Mouse (Mus musculus) frontal cortex, adult (tissue): Measurements from ENCODE around the gene Bglap3.
"Not testable (repeated sequence)": the region's sequence is repeated elsewhere in the genome, so short reads cannot be mapped to it uniquely, and the experiment has no call there.

Experiments
- ATAC-seq: cut with Nextera tagmentation; 2 replicates; pipeline ENCODE4 v1.9.2; 2017; ENCODE audit warnings: mild to moderate bottlenecking, moderate library complexity, mixed read lengths; ENCODE audit not compliant: low TSS enrichment

Bglap3 gene

DNA sequence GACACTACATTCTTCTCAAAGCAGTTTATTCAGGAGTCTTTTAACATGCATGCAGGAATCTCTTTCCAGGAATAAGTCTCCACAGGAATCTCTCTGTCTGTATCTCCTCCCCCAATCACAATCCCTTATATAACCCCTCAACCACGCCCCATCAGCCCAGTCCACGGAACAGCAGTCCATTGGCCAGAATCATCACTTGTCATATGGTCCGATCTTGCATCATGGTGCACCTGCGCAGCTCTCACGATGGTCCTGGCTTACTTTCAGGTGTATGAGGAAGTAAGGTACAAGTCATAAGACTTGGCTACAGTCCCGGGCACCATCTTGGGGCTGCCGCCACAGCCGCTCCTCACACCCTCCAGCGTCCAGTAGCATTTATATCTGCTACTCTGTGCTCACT, at the start of gene Bglap3:
Gene Bglap3, minus strand, starts transcription at position 101 of the 400 bp plus-strand sequence.
- ATAC-seq = not testable (repeated sequence)

DNA sequence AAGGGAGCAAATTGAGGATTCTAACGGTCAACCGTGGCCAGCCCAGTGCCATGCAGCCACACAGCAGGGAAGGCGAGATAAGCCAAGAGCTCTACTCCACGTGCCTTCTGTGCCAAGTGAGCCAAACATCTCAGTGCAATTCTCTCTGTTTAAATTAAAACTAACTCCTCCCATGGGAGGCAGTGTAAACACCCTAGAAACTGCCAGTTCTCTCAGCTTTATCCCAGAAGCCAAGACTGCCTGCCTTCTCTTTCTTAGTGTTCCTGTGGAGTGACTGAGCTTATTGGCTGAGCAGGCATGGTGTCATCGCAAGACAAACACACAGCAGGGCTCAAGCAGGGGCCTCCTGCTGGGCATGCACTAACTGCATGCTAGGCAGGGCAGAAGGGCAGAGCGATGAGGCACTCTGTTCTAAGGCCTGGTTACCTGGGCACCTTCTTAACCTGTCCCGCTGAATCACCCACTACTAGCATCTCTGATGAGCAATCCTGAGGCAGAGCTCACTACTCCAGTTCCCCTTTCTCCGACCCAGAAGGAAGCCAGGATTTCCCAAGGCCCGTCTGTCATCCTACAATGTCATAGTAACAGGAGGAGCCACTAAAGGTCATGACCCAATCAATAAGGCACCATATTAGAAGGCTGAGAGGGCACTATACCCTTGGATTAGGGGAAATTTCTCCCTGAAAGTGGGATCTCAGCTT, 49.6 kb upstream of the Bglap3 start:
- peak; percentile 54 for ATAC-seq

DNA sequence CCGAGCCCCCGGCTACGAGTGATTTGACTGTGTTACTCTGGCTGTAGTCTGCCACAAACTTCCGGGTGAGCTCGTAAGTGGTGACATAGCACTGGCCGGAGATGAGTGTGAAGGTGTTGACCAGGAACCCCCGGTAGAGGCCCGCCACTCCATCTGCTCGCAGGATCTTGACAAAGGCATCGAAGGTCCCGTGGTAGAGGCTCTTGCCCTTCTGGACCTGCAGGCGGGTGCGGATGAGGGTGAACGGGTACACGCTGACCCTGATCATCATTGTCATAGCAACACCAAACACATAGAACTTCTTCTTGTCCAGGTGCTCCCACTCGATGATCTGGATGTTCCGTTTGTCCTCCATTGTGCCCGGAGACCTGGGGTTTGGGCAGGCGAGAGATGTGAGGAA, 48.2 kb upstream of the Bglap3 start:
- ATAC-seq = no peak

DNA sequence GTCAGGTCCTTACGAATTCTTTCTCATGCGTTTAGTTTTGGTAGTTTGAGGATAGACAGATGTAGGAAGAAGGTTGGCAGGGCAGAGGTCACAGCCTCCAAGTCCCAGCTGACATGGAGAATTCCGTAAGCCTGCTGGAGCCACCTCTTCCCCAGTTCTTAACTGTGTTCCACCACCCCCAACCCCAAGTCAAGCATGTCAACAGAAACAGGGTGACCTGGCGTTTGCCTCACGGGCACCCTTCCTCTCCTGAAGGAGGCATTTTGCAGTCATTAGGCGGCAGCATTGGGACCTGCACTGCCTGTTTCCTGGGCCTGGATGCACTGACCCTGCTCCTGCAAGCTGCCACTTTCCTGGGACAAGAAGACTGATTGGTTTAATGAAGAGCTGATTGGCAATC, 45.5 kb upstream of the Bglap3 start:
- ATAC-seq = no peak

DNA sequence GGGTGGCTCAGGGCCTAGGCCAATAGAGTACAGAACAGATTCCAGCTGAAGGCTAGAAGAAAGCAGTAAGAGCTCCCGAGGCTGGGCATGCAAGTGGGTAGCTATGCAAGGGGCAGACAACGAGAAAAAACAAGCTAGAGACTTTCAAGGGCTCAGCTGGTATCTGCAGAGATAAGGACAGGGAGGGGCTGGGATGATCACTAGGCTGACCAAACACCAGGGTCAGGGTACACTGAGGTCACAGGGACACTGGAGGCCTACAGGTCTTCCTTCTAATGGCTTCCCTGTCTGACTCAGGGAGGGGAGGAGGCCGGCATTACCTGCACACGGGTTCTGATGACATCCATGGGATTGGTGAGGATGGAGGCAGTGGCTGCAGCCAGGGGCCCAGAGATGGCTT, 43.1 kb upstream of the Bglap3 start:
- ATAC-seq = no peak

DNA sequence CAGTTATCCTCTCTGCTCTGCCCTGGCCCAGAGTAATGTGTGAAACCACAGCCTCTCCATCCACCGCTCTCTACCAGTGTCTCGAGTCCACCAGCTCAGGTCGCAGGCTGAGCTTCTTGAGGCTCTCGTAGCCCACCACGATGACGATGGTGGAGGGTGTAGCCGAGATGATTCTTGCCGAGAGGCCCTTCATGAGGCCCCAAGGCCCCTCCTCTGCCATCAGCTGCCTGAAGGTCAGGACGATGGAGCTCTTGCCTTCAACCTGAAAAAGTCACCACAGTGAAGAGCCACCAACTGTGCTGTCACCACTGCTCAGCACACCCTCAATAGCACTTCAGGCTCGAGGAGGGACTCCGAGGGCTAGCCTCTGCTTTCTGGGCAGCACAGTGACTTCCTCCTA, 40.1 kb upstream of the Bglap3 start:
- no peak for ATAC-seq

DNA sequence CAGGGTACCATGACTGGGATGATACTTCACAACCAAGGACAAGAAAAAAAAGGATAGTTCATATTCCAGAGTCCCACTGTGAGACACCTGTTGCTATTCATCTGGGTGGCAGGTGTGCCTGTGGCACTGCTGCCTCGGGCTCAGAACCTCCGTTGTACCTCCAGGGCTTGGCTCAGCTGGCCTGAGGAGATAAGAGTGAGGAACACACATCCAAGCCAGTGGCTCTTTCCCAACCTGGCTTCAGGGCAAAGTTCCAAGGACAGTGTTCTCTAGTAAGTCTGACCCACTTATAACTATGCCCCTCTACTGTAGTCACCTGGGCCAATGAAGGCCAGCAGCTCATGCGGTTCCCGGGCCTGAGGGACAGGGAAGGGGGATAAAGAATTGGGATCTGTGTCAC, 39.1 kb upstream of the Bglap3 start:
- no peak for ATAC-seq

DNA sequence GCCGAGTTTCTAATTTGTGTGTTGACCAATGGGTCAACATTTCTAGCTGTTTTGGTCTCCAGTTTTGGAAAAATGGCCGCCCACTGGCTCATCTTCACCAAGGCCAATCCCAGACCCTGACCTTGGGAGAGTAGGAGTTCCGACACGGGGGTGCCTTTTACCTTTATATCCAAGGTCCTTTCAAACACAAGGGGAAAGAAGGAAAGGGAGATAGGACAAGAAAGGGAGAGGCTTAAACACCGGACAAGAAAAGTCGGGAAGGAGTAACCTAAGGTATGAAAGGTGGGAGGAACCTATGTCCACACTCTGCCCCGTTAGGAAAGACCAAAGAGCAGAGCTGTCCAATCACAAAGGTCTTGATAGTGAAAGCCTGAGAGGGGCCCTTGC, 38.1 kb upstream of the Bglap3 start:
- no peak for ATAC-seq

DNA sequence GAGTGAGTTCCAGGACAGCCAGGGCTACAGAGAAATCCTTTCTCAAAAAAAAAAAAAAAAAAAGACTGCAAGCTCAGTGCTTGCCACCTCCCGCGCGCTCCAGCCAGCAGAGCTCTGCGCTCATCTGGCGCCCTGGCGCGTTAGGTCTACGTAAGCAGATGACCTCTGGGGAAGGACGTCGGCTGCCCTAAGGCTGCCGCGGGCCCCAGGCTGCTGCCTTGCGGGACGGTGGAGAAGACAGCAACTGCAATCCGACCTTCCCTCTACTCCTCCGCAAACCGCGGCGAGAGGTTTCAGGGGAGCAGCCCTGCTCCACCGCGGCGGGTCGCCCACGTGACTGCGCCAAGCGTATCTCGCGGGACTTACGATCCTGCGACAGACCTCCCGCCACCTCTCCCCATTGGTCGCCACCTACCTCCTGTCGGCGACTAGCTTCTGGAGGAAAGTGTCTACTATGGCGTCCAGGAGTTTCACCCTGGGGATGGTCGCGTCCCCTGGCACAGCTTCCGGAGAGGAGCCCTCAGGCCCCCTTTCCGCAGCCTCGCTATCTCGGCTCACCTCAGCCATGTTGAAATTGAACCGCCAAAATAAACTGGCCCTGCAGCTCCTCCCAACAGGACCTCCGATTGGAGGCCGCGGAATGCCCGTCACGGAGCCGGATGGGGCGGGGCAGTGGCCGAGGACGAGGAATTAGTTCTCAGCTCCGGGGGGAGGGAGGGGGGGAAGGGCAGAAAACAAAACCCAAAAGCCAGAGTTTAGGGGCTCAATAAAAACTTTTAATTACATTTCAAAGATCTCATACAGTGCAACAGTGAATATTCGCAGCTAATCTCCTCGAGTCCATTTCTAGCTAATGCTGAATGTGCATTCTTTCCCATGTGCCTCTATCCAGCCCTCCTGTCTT, 37.5 kb upstream of the Bglap3 start, which contains the start of gene Pmf1:
Gene Pmf1, minus strand, starts transcription at position 591 of the 904 bp plus-strand sequence.
- peak; percentile 81 for ATAC-seq

DNA sequence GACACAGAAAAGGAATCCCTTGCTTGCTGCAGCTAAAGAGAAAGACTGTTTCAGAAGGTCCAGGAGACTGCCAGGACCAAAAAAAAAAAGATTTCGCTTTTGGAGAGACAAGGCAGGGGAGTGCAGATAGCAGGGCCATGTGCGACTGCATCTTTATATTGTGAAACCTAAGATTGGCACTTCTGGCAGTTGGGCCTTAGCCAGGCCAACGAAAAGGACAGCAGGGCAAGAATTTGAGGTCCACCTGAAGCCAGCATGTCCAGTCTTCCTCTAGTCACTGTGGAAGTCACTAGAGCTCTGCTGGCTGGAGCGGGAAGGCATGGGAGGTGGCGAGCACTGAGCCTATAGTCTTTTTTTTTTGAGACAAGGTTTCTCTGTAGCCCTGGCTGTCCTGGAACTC, 36.4 kb upstream of the Bglap3 start:
- ATAC-seq = no peak

DNA sequence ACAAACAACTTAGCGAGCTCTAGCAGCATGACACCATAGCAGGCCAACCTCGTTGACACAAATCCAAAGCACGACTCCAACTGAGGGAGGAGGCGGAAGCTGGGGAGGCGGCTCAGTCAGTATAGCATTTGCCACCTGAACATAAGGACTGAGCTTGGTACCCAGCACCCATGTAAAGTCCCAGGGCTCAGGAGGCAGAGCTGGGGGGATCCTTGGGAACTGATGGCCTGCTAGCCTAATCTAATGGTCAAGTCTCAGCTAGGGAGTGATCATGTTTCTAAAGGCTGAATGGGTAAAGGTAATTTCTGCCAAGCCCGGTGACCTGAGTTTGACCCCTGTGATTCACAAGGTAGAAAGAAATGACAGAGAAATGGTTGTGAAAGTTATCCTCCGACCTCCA, 35.0 kb upstream of the Bglap3 start:
- no peak for ATAC-seq

DNA sequence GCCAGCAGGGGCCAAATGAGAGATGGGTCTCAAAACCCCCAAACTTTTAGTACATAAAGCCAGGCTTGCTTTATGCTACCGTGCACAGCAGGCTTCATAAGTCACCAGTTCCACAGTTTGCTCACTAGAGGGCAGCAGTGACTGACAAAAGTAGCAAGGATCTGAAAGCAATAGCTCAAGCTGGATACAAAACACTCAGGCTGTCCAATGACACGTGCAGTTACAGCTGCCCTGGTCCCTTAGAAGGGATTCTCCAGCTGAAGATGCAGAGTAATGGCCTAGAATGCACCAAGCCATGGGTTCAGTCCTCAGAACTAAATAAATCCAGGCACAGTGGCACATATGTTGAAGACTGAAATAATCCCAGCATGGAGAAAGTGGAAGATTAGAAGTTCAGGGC, 34.5 kb upstream of the Bglap3 start:
- ATAC-seq = peak; percentile 47

DNA sequence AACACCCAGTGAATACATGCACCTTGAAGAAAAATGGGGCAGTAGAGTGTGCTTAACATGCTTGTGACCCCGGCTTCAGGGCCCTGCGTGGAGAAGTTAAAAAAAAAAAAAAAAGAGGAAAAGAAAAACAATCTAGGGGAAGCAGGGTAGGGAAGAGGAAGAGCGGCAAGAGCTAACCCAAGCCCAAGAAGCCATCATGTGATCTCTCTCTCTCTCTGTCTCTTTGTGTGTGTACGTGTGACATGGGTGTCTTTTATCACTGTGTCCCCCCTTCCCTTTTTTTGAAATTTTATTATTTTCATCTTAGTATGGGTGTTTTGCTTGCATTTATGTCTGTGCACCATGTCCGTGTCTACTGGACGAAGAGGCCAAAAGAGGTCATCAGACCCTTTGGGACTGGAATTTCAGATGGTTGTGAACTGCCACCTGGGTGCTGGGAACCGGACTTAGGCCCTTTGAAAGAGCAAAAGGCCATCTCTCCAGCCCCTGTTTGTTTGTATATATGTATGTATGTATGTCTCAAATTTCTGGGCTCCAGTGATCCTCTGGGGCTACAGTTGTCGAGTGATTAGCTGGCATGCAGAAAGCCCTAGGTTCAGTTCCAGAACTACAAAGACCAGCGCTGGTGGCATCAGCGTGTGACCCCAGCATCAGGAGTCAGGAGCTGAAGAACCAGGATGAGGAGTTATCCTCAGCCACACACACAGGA, 31.1 kb upstream of the Bglap3 start:
- no peak for ATAC-seq

DNA sequence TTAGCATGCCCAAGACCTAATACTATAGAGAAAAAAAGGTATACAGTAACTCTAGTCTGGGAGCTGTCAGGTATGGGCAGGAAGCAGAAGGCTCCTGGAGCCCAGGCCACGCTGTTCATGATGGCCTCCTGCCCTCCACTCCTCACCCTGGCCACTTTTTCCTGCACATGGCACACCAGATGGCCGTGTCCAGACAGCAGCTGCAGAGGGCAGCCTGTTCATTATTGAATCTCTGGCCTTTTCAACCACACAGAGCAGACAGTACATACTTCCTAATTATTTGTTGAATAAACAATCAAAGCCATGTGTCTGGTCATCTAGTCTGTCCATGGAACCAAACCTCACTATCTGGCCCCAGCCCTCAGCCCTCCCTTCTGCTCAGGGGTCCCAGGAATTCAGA, 26.1 kb upstream of the Bglap3 start:
- no peak for ATAC-seq

DNA sequence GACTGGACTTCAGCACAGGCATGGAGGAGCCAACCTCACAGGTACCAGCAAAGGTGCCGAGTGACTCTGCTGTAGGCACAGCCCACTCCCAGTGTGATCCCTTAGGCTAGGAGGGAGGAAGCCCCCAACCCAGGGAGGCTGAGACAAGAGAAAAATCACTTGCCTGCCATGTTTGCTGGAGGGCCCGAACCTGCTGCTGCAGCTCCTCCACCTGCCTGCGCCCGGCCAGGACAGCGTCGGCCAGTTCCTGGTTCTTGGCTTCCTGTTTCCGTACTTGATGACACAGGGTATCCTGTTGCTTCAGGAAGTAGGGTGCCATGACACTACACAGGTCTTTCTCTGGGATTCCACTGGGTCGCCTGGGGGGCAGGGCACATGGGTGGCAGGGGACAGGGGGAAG, 23.2 kb upstream of the Bglap3 start:
- no peak for ATAC-seq

DNA sequence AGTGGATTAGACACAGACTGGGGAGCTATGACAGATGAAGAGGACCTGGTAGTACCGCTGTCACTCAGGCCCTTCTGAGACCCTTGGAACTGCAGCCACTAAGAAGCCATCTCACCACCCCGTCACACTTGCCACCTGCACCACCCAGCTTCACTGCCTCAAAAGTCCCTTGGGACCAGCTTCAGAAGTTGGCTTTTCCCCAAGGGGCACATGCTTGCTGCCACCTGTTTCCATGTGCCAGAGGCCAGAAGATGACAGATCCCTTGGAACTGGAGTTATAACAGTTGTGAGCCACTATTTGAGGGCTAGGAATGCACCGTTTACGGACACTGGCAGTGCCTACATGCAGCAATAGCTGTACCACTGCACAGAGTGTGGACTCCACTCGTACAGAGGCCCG, 22.7 kb upstream of the Bglap3 start:
- ATAC-seq = no peak

DNA sequence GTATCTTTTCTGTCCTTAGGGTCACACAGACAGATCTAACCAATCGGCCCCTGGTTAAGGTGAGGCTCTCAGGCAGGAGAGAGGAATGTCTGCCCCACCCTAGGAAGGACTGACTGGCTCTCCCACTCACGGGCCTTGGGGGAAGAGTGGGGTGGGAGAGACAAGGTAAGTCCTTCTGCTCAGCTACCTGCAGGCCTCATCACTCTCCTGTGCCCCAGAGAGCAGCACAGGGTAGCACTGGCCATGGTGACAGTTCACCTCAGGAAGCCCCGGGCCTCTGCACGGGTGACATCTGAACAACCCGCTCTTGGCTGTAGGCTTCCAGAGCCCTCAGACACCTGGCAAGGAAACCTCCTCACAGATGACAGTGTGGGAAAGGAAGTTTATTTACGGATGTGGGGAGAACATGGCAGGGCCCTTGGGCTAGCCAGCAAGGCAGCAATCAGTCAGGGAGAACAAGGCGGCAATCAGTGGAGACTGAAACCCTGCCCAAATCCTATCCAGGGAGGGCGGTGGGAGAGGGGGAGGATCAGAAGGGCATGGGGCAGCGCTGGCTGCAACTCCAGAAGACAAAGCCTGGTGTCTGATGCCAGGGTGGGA, 21.3 kb upstream of the Bglap3 start:
- ATAC-seq = peak; percentile 13; the same call in 1 of the 2 replicates

DNA sequence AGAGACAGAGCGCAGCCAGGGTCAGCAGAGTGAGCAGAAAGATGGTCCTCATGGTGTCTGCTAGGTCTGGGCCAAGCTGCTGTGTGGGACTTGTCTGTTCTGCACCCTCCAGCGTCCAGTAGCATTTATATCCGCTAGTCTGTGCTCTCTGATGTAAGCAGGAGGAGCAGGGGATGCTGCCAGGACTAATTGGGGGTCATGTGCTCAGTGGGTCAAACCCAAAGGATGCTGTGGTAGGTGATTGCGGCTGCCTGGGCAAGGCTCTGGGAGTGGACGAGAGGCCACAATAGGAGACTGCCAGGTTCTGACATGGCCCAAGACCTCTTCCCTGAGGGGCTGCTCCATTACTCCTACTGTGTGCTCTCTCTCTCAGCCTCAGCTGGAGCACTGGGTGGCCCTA, 11.8 kb upstream of the Bglap3 start, which contains the start of gene Bglap:
Gene Bglap, minus strand, starts transcription at position 101 of the 400 bp plus-strand sequence.
- no peak for ATAC-seq

DNA sequence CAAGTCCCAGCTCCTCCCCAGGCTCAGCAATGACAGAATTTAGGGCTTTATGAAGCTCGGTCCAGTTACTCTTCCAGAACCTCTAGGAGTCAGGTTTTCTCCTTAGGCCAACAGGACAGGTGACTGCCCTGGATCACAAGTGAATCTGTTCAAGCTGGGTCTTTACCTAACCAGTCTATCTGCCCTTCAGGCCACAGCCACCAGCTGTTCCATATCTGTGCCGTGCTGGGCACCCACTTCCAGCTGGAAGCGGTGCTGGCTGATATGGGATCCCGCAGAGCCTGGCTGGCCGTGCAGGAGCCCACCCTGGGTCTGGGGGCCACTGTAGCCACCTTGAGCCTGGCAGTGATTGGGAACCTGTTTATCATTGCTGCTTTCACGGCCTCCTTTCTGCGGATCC, 9.8 kb upstream of the Bglap3 start:
- not testable (repeated sequence) for ATAC-seq

DNA sequence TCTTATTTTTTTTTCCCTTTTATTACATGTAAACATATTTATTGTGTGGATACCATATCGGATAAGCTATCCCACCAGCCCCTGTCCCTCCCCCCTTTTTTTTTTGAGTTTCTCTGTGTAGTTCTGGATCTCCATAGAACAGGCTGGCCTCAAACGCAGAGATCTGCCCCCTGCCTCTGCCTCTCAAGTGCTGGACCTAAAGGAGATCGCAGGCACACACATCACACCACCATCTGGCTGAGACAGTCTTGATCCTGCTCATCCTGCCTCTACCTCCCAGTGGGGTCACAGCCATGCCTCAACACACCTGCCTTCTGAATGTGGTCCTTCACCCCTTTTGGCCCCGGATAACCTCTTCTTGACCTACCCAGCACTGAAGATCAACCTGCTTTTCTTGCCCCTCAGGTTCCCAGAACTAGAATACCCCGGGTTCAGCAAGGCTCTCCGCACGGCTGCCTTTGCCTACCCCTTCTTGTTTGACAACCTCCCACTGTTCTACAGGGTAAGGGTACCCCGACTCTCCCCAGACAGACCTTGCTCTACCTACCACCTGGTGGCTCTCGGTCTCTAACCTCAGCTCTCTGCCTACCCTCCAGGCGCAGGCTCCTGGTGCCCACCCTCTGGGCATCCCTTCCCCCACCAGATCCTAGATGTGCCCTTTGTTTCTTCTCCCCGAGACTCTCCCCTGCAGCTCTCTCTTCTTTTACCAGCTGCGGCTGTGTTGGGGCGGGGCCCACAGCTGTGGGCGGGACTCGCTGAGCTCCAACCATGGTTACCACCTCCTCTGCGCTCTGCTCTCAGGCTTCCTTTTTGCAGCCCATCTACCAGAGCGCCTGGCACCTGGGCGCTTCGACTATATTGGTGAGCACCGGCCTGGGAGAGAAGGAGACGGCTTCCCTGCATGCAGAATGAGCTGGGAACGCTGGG, 9.1 kb upstream of the Bglap3 start:
- ATAC-seq = peak; percentile 90

DNA sequence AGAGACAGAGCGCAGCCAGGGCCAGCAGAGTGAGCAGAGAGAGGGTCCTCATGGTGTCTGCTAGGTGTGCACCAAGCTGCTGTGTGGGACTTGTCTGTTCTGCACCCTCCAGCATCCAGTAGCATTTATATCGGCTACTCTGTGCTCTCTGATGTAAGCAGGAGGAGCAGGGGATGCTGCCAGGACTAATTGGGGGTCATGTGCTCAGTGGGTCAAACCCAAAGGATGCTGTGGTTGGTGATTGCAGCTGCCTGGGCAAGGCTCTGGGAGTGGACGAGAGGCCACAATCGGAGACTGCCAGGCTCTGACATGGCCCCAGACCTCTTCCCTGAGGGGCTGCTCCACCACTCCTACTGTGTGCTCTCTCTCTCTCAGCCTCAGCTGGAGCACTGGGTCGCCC, 6.1 kb upstream of the Bglap3 start, which contains the start of gene Bglap2:
Gene Bglap2, minus strand, starts transcription at position 101 of the 400 bp plus-strand sequence.
- not testable (repeated sequence) for ATAC-seq
